Mouse (Mus musculus): ENCODE data around the gene Gadd45a.

Gene Gadd45a

DNA sequence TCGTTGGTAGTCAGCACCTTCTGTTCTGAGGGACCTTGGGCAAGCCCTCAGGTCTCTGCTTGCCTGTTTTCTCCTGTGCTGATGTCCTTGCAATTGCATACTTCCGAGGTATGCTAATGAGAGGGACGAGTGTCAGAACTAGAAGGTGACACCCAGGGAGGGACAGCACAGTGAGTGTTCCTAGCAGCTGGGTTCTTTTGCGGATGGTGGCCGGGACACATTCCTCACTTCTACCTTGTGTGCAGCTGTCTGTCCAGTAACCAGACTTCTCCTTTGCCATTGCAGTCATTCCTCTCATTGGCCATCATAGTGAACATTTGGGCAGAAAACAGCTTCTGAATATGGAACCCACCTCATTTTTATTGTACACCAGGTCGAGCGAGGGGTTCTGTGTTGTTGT lies 51.8 kb downstream of the Gadd45a start:
- DNase-seq (ENCODE audit: low spot score), result no peak

All from ovary, postnatal 14 days (tissue).